Mouse (Mus musculus) lung, postnatal 0 days (tissue): Measurements from ENCODE around the gene Gm21677.
"Not testable (repeated sequence)": the region's sequence is repeated elsewhere in the genome, so short reads cannot be mapped to it uniquely, and the experiment has no call there.

Experiments used
- CTCF ChIP-seq: IDR thresholded peaks from 2 replicates; pipeline ENCODE4 v1.5.1; 2016; ENCODE audit warnings: antibody characterized with exemption, mild to moderate bottlenecking
- EP300 ChIP-seq: IDR thresholded peaks from 2 replicates; pipeline ENCODE4 v1.6.1; 2016; ENCODE audit warnings: antibody characterized with exemption, mild to moderate bottlenecking, control low read depth

DNA sequence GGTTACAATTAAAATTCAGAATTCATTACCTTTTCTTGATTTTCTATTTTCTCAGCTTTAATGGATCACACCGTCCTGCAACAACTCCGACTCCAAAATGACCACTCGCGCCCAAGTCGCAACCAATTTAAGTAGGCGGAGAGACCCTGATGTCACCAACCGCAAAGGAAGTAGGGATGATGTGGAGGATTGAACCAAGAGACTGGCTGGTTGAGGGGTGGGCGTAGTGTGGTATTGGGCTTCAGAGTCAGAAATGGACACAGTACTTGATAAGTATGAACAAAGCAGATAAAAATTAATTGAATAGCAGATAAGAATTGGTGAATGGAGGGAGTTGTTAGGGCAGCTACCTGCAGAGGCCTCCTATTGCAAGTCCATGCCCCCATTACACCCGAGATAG is at the start of gene Gm21677:
- not testable (repeated sequence) for TF ChIP-seq CTCF, EP300
